Mouse (Mus musculus): ENCODE data around the gene Ctbp2. TPM values are rescaled to one million over a fixed set of nuclear protein-coding genes. Genes with fewer than 3 reads are reported as not detected.

Ctbp2 gene
- total and polyA plus RNA-seq, 3 experiments = 55.8 to 132 (median 84.5) TPM

GRCm38 (mm10) chr7:133067321-133067841, 56.8 kb downstream of the Ctbp2 start:
- peaks cover 97% of the 10 kb centered on the region for H3K36me3 ChIP-seq (replicated peaks)
- no peak overlapping the region for H3K4me3 ChIP-seq (ENCODE audit: low read depth, low read length)
- TF ChIP-seq GATA1 (IDR thresholded peaks at IDR 0.05; ENCODE audit: borderline replicate concordance, low read length) (no peak), TAL1 (conservative IDR thresholded peaks at IDR 0.05; ENCODE audit: low read depth, low read length) (no peak), POLR2AphosphoS5 (IDR thresholded peaks at IDR 0.05; ENCODE audit: insufficient replicate concordance, low read depth, low read length) (no peak), GATA2 (IDR thresholded peaks at IDR 0.05; ENCODE audit: borderline replicate concordance, low read depth, low read length) (no peak), CTCF (IDR thresholded peaks at IDR 0.05; ENCODE audit: low read depth, low read length) (no peak)
- peaks cover 3% of the 10 kb centered on the region; the same call in 1 of the 2 replicates for H3K4me1 ChIP-seq (ENCODE audit: insufficient read depth, low read depth, low read length)
- no peaks in the 10 kb centered on the region for H3K9me3 ChIP-seq (replicated peaks)
- H3K27me3 ChIP-seq (ENCODE audit: insufficient read depth, low read length) = no peaks in the 10 kb centered on the region
- ATAC-seq (ENCODE audit: extremely low read depth, insufficient number of reproducible peaks, low FRiP score, poor library complexity, severe bottlenecking) (no peak), DNase-seq (ENCODE audit: low spot score) (no peak)

DNA sequence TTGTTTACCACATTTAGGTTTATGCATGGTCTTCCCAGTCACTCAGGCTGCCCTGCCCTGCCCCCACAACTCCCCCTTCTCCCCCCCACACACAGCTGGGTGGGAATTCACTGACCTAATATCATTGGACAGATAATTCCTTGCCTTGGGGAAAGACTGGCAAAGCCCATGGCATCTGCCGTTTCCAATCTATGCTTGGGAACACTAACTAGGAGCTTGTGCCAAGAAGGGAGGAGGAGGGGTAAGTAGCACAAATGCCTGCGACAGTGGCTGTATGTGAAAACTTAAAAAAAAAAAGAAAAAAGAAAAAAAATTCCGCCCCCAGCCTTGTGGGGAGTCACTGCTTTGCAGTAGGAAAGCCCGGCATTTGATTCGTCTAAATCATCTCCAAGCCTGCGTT, 57.4 kb downstream of the Ctbp2 start:
- Histone ChIP-seq H3K27me3 (ENCODE audit: insufficient read depth, low read length) (no peaks in the 10 kb centered on the region), H3K4me3 (ENCODE audit: low read depth, low read length) (no peak overlapping the region), H3K4me1 (ENCODE audit: insufficient read depth, low read depth, low read length) (peaks cover 3% of the 10 kb centered on the region; the same call in 1 of the 2 replicates), H3K9me3 (replicated peaks) (no peaks in the 10 kb centered on the region), H3K36me3 (replicated peaks) (peaks cover 97% of the 10 kb centered on the region)
- no peak for ATAC-seq (ENCODE audit: extremely low read depth, insufficient number of reproducible peaks, low FRiP score, poor library complexity, severe bottlenecking)
- TF ChIP-seq GATA1 (IDR thresholded peaks at IDR 0.05; ENCODE audit: borderline replicate concordance, low read length) (no peak), TAL1 (conservative IDR thresholded peaks at IDR 0.05; ENCODE audit: low read depth, low read length) (no peak), GATA2 (IDR thresholded peaks at IDR 0.05; ENCODE audit: borderline replicate concordance, low read depth, low read length) (no peak), CTCF (IDR thresholded peaks at IDR 0.05; ENCODE audit: low read depth, low read length) (no peak), POLR2AphosphoS5 (IDR thresholded peaks at IDR 0.05; ENCODE audit: insufficient replicate concordance, low read depth, low read length) (no peak)
- no peak for DNase-seq (ENCODE audit: low spot score)

DNA sequence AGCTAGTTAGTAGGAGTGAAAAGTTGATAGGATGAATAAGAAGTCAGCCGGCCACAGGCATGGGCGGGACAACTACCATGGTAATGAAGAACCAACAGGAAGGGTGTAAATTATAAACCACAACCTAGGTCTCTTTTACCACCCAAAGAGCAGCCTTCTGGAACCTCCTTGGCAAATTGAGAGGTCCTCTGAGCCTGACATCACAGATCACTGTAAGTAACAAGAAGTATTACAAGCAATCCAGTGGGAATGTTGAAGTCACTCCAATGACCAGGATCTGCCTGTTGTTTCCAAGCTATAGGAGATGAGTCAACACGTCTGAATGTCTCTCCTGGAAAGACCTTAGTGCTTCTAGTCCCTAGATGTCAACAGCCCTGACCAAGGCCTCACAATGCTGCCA, 62.1 kb downstream of the Ctbp2 start:
- no peaks in the 10 kb centered on the region for H3K9me3 ChIP-seq (replicated peaks)
- no peaks in the 10 kb centered on the region for H3K4me1 ChIP-seq (ENCODE audit: insufficient read depth, low read depth, low read length)
- DNase-seq (ENCODE audit: low spot score) = no peak
- H3K36me3 ChIP-seq (replicated peaks) = peaks cover 98% of the 10 kb centered on the region
- no peak for ATAC-seq (ENCODE audit: extremely low read depth, insufficient number of reproducible peaks, low FRiP score, poor library complexity, severe bottlenecking)
- no peak overlapping the region for H3K4me3 ChIP-seq (ENCODE audit: low read depth, low read length)
- H3K27me3 ChIP-seq (ENCODE audit: insufficient read depth, low read length) = no peaks in the 10 kb centered on the region
- TF ChIP-seq POLR2AphosphoS5 (IDR thresholded peaks at IDR 0.05; ENCODE audit: insufficient replicate concordance, low read depth, low read length) (no peak), TAL1 (conservative IDR thresholded peaks at IDR 0.05; ENCODE audit: low read depth, low read length) (no peak), GATA2 (IDR thresholded peaks at IDR 0.05; ENCODE audit: borderline replicate concordance, low read depth, low read length) (no peak), GATA1 (IDR thresholded peaks at IDR 0.05; ENCODE audit: borderline replicate concordance, low read length) (no peak), CTCF (IDR thresholded peaks at IDR 0.05; ENCODE audit: low read depth, low read length) (no peak)

DNA sequence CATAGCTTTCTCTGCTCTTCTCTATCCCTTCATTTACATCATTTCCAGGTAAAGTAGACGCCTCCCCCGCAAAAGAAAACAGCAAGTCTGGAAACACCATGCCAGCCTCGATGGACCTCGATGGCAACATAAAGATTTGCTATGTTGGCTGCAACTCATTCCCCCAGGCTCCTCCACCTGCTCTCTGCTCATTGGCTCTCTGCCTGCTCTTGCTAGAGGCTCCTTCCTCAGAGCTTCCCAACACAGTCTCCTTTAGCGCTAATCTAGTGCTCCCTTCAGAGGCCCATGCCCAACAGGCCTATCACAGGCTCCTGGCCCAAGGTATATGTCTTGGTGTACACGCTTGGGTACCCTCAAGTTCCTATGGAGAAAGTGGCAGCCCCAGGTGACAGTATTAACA, 64.0 kb downstream of the Ctbp2 start:
- Histone ChIP-seq H3K27me3 (ENCODE audit: insufficient read depth, low read length) (no peaks in the 10 kb centered on the region), H3K4me3 (ENCODE audit: low read depth, low read length) (no peak overlapping the region), H3K36me3 (replicated peaks) (peaks cover 95% of the 10 kb centered on the region), H3K4me1 (ENCODE audit: insufficient read depth, low read depth, low read length) (no peaks in the 10 kb centered on the region), H3K9me3 (replicated peaks) (no peaks in the 10 kb centered on the region)
- DNase-seq (ENCODE audit: low spot score) = no peak
- ATAC-seq (ENCODE audit: extremely low read depth, insufficient number of reproducible peaks, low FRiP score, poor library complexity, severe bottlenecking) = no peak
- TF ChIP-seq CTCF (IDR thresholded peaks at IDR 0.05; ENCODE audit: low read depth, low read length) (no peak), POLR2AphosphoS5 (IDR thresholded peaks at IDR 0.05; ENCODE audit: insufficient replicate concordance, low read depth, low read length) (no peak), GATA1 (IDR thresholded peaks at IDR 0.05; ENCODE audit: borderline replicate concordance, low read length) (no peak), GATA2 (IDR thresholded peaks at IDR 0.05; ENCODE audit: borderline replicate concordance, low read depth, low read length) (no peak)

- no peak for ATAC-seq (ENCODE audit: extremely low read depth, insufficient number of reproducible peaks, low FRiP score, poor library complexity, severe bottlenecking)
- peaks cover 95% of the 10 kb centered on the region for H3K36me3 ChIP-seq (replicated peaks)
- H3K4me3 ChIP-seq (ENCODE audit: low read depth, low read length) = no peak overlapping the region
- no peaks in the 10 kb centered on the region for H3K9me3 ChIP-seq (replicated peaks)
- H3K27me3 ChIP-seq (ENCODE audit: insufficient read depth, low read length) = no peaks in the 10 kb centered on the region
- TF ChIP-seq GATA1 (IDR thresholded peaks at IDR 0.05; ENCODE audit: borderline replicate concordance, low read length) = no peak
- no peak for TF ChIP-seq GATA2 (IDR thresholded peaks at IDR 0.05; ENCODE audit: borderline replicate concordance, low read depth, low read length)
- no peak for TF ChIP-seq TAL1 (conservative IDR thresholded peaks at IDR 0.05; ENCODE audit: low read depth, low read length)
- no peak for TF ChIP-seq CTCF (IDR thresholded peaks at IDR 0.05; ENCODE audit: low read depth, low read length)
- no peak for TF ChIP-seq POLR2AphosphoS5 (IDR thresholded peaks at IDR 0.05; ENCODE audit: insufficient replicate concordance, low read depth, low read length)
- no peaks in the 10 kb centered on the region for H3K4me1 ChIP-seq (ENCODE audit: insufficient read depth, low read depth, low read length)
- no peak for DNase-seq (ENCODE audit: low spot score)
These were observed 64.5 kb downstream of the Ctbp2 start for GRCm38 (mm10) chr7:133059517-133060104.

DNA sequence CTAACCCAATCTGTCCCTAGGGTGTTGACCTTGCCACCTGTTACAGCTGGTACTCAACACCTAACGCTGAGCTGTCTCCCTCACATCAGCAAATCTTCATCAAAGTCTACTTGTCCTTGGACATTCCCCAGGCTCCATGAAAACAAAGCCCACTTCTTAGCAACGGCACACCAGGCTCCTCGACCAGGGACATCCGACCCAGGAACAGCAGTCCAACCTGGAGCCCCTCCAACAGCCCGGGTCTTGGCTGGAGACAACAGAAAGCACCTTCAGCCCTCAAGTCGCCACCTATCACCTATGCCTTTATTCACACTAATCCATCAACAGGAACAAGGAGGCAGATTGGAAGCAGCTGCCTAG, 65.0 kb downstream of the Ctbp2 start:
- TF ChIP-seq GATA2 (IDR thresholded peaks at IDR 0.05; ENCODE audit: borderline replicate concordance, low read depth, low read length) = no peak
- TF ChIP-seq CTCF (IDR thresholded peaks at IDR 0.05; ENCODE audit: low read depth, low read length) = no peak
- TF ChIP-seq POLR2AphosphoS5 (IDR thresholded peaks at IDR 0.05; ENCODE audit: insufficient replicate concordance, low read depth, low read length) = no peak
- TF ChIP-seq GATA1 (IDR thresholded peaks at IDR 0.05; ENCODE audit: borderline replicate concordance, low read length) = no peak
- no peak for TF ChIP-seq TAL1 (conservative IDR thresholded peaks at IDR 0.05; ENCODE audit: low read depth, low read length)
- no peaks in the 10 kb centered on the region for H3K9me3 ChIP-seq (replicated peaks)

More for the DNA sequence above, 65.0 kb downstream of the Ctbp2 start:
- Histone ChIP-seq H3K36me3 (replicated peaks) (peaks cover 95% of the 10 kb centered on the region), H3K4me3 (ENCODE audit: low read depth, low read length) (no peak overlapping the region), H3K27me3 (ENCODE audit: insufficient read depth, low read length) (no peaks in the 10 kb centered on the region), H3K4me1 (ENCODE audit: insufficient read depth, low read depth, low read length) (no peaks in the 10 kb centered on the region)
- DNase-seq (ENCODE audit: low spot score) (no peak), ATAC-seq (ENCODE audit: extremely low read depth, insufficient number of reproducible peaks, low FRiP score, poor library complexity, severe bottlenecking) (no peak)

All from G1E (cell line).